Mouse (Mus musculus) lung, adult 2 months (tissue): ENCODE results near the gene Kti12.

Source experiments
- CTCF ChIP-seq: fragments of 200-500 bp; IDR thresholded peaks from 2 replicates; pipeline ENCODE4 v1.5.1; 2011; ENCODE audit warnings: mild to moderate bottlenecking, low read length, control low read depth; ENCODE audit not compliant: insufficient read depth
- POLR2A ChIP-seq: fragments of 200-500 bp; IDR thresholded peaks from 2 replicates; pipeline ENCODE4 v1.6.1; 2011; ENCODE audit warnings: low read depth, mild to moderate bottlenecking, control low read depth, low read length, borderline replicate concordance; ENCODE audit errors: extremely low read depth

DNA sequence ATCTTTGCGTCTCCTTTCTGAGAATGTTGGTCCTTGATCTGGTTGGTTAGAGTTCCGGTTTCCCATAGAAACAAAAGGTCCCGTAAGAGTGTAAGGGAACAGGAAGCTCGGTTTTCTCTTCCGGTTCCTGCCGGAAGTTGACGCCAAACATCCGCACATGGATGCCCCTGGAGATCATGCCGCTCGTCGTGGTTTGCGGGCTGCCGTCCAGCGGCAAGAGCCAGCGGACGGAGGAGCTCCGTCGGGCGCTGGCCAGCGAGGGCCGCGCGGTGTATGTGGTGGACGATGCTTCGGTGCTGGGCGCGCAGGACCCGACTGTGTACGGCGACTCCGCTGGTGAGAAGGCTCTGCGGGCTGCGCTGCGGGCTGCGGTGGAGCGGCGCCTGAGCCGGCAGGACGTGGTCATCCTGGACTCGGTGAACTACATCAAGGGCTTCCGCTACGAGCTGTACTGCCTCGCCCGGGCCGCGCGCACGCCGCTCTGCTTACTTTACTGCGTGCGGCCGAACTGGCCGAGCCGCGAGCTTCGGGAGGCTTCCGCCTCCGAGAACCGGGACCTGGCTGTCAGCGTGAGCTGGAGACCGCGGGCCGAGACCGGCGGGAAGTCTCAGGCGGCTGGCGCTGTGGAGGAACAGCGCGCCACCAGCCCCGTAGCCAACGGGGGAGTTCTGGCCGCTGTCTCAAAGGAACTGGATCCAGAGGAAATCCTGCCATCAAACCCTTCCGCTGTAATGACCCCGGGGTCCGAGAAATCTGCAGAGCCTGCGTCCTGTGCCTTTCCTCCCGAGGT, at the start of gene Kti12:
- TF ChIP-seq CTCF (no peak), POLR2A (peak; percentile 60; the same call in 1 of the 2 replicates)
